Mouse (Mus musculus): ENCODE results near the gene Slc4a3. TPM values are rescaled to one million over a fixed set of nuclear protein-coding genes. Genes with fewer than 3 reads are reported as not detected.

Slc4a3 gene
- total RNA-seq (2014; rRNA removed): 172 and 179 TPM in 2 replicates
- polyA plus RNA-seq (2015; fragmentation: Nextera tagmentation; extraction: Ambion mirVana): 108 and 111 TPM in 2 replicates

GRCm38 (mm10) chr1:75545965-75546956 is at the start of gene Slc4a3:
Slc4a3 (plus strand) TSS chr1:75546266.
- DNase-seq (ENCODE audit: low spot score): peak; percentile 72
- Histone ChIP-seq H3K4me1 (ENCODE audit: insufficient read depth, low read length) (peaks cover 17% of the 10 kb centered on the region), H3K9ac (replicated peaks; ENCODE audit: low read length, poor library complexity, severe bottlenecking) (peak within 1 kb of the TSS; percentile 89), H3K36me3 (ENCODE audit: insufficient read depth, low read length) (peaks cover 25% of the 10 kb centered on the region), H3K27me3 (ENCODE audit: insufficient read depth, low read length) (no peaks in the 10 kb centered on the region), H3K9me3 (ENCODE audit: low read length) (no peaks in the 10 kb centered on the region), H3K4me3 (ENCODE audit: low read depth, low read length) (peak within 1 kb of the TSS; percentile 69), H3K4me2 (ENCODE audit: low read depth, low read length, poor library complexity, severe bottlenecking) (peak within 1 kb of the TSS; percentile 70), H3K27ac (ENCODE audit: low read depth, low read length) (peak within 1 kb of the TSS; percentile 66)
- TF ChIP-seq CTCF (IDR thresholded peaks at IDR 0.05): peak; percentile 60
- 2% methylated on average over 35 of the region's 64 CpGs for WGBS
- peak; percentile 78 for ATAC-seq (ENCODE audit: low FRiP score)

GRCm38 (mm10) chr1:75498897-75499296 is 47.2 kb upstream of the Slc4a3 start:
- Histone ChIP-seq H3K27ac (ENCODE audit: low read depth, low read length) (no peak overlapping the region), H3K9me3 (ENCODE audit: low read length) (no peaks in the 10 kb centered on the region), H3K4me2 (ENCODE audit: low read depth, low read length, poor library complexity, severe bottlenecking) (no peak overlapping the region), H3K27me3 (ENCODE audit: insufficient read depth, low read length) (no peaks in the 10 kb centered on the region), H3K4me3 (ENCODE audit: low read depth, low read length) (no peak overlapping the region), H3K36me3 (ENCODE audit: insufficient read depth, low read length) (peaks cover 31% of the 10 kb centered on the region), H3K4me1 (ENCODE audit: insufficient read depth, low read length) (no peaks in the 10 kb centered on the region), H3K9ac (replicated peaks; ENCODE audit: low read length, poor library complexity, severe bottlenecking) (no peak overlapping the region)
- no peak for TF ChIP-seq CTCF (IDR thresholded peaks at IDR 0.05)
- DNase-seq (ENCODE audit: low spot score) (no peak), ATAC-seq (ENCODE audit: low FRiP score) (no peak)
- 93% methylated on average over 4 of the region's 4 CpGs for WGBS

GRCm38 (mm10) chr1:75499441-75499840 is 46.6 kb upstream of the Slc4a3 start:
- no peak overlapping the region for H3K9ac ChIP-seq (replicated peaks; ENCODE audit: low read length, poor library complexity, severe bottlenecking)
- no peaks in the 10 kb centered on the region for H3K27me3 ChIP-seq (ENCODE audit: insufficient read depth, low read length)
- H3K36me3 ChIP-seq (ENCODE audit: insufficient read depth, low read length): peaks cover 31% of the 10 kb centered on the region
- H3K27ac ChIP-seq (ENCODE audit: low read depth, low read length): no peak overlapping the region
- WGBS: 84% methylated on average over 7 of the region's 7 CpGs
- no peaks in the 10 kb centered on the region for H3K4me1 ChIP-seq (ENCODE audit: insufficient read depth, low read length)
- H3K4me3 ChIP-seq (ENCODE audit: low read depth, low read length): no peak overlapping the region
- no peaks in the 10 kb centered on the region for H3K9me3 ChIP-seq (ENCODE audit: low read length)
- no peak for ATAC-seq (ENCODE audit: low FRiP score)
- TF ChIP-seq CTCF (IDR thresholded peaks at IDR 0.05): 0 out of 2 replicates have a peak, but pooled peaks have one; percentile 10
- H3K4me2 ChIP-seq (ENCODE audit: low read depth, low read length, poor library complexity, severe bottlenecking): no peak overlapping the region
- no peak for DNase-seq (ENCODE audit: low spot score)

GRCm38 (mm10) chr1:75501905-75502304 is 44.2 kb upstream of the Slc4a3 start:
- Histone ChIP-seq H3K27ac (ENCODE audit: low read depth, low read length) (no peak overlapping the region), H3K4me2 (ENCODE audit: low read depth, low read length, poor library complexity, severe bottlenecking) (no peak overlapping the region), H3K9me3 (ENCODE audit: low read length) (no peaks in the 10 kb centered on the region), H3K36me3 (ENCODE audit: insufficient read depth, low read length) (peaks cover 31% of the 10 kb centered on the region), H3K27me3 (ENCODE audit: insufficient read depth, low read length) (no peaks in the 10 kb centered on the region), H3K9ac (replicated peaks; ENCODE audit: low read length, poor library complexity, severe bottlenecking) (no peak overlapping the region), H3K4me3 (ENCODE audit: low read depth, low read length) (no peak overlapping the region), H3K4me1 (ENCODE audit: insufficient read depth, low read length) (peaks cover 1% of the 10 kb centered on the region; the same call in 1 of the 2 replicates)
- no peak for TF ChIP-seq CTCF (IDR thresholded peaks at IDR 0.05)
- no peak for ATAC-seq (ENCODE audit: low FRiP score)
- no peak for DNase-seq (ENCODE audit: low spot score)
- WGBS: 98% methylated on average over 9 of the region's 9 CpGs

GRCm38 (mm10) chr1:75502945-75503650 is 43.0 kb upstream of the Slc4a3 start:
- H3K36me3 ChIP-seq (ENCODE audit: insufficient read depth, low read length): peaks cover 26% of the 10 kb centered on the region
- WGBS: 89% methylated on average over 25 of the region's 25 CpGs
- TF ChIP-seq CTCF (IDR thresholded peaks at IDR 0.05): no peak
- H3K4me1 ChIP-seq (ENCODE audit: insufficient read depth, low read length): peaks cover 4% of the 10 kb centered on the region; the same call in 1 of the 2 replicates
- no peak overlapping the region for H3K9ac ChIP-seq (replicated peaks; ENCODE audit: low read length, poor library complexity, severe bottlenecking)
- no peaks in the 10 kb centered on the region for H3K27me3 ChIP-seq (ENCODE audit: insufficient read depth, low read length)
- no peaks in the 10 kb centered on the region for H3K9me3 ChIP-seq (ENCODE audit: low read length)
- H3K27ac ChIP-seq (ENCODE audit: low read depth, low read length): no peak overlapping the region
- H3K4me2 ChIP-seq (ENCODE audit: low read depth, low read length, poor library complexity, severe bottlenecking): no peak overlapping the region
- DNase-seq (ENCODE audit: low spot score) (no peak), ATAC-seq (ENCODE audit: low FRiP score) (no peak)
- no peak overlapping the region for H3K4me3 ChIP-seq (ENCODE audit: low read depth, low read length)

Data from midbrain, postnatal 0 days (tissue).